Mouse (Mus musculus): ENCODE measurements at regions not wholly inside any gene's neighbourhood (a gene's known extent, or its start where the extent isn't known, plus 50 kb on each side); places are given as distances from the start of the nearest gene placed in this dataset. TPM values are rescaled to one million over a fixed set of nuclear protein-coding genes. Genes with fewer than 3 reads are reported as not detected.

DNA sequence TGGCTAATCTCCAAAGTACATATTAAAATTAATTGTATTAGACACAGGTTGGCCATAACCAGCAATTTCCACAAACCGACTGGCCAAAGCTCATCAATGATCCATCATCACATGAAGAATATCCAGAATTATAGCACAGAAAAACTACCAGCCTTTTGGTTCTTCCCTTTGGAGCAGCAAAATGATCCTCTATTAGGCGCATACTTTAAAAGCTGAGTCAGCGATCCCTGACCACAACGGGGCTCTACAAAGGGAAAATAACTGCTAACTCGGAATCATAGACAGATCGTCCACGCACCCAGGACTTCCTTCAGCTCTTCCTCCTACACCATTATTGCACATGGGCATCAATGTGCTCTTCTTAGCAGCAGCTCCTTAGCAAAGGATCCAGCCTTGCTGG is 85.6 kb upstream of the Paip1 start:
- ATAC-seq (ENCODE audit: low FRiP score) = no peak
- H3K36me3 ChIP-seq = peaks cover 10% of the 10 kb centered on the region
- H3K4me1 ChIP-seq (replicated peaks) = no peaks in the 10 kb centered on the region
- WGBS = 89% methylated on average over 7 of the region's 7 CpGs
- no peak overlapping the region for H3K27ac ChIP-seq
- H3K9ac ChIP-seq = no peak overlapping the region
- no peaks in the 10 kb centered on the region for H3K27me3 ChIP-seq
- H3K4me3 ChIP-seq = no peak overlapping the region
- H3K9me3 ChIP-seq = no peaks in the 10 kb centered on the region
- no peak overlapping the region for H3K4me2 ChIP-seq

DNA sequence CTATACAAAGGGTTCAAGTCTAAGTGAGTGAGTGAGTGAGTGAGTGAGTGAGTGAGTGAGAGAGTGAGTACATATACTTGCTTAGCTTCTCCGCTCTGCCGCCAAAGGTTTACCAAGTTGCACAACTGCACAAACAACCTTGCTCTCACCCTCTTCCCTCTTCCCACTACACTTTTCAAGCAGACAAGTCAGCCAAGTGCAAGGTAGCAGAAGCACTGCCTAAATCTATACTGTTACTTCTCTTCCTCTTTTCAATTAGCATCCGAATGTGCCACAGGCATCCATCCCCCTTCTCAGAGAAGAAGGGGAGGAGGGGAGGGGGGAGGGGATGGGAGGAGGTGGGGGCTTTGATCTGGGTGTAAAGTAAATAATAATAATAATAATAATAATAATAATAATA is 80.4 kb upstream of the Paip1 start:
- Histone ChIP-seq H3K36me3 (peaks cover 15% of the 10 kb centered on the region), H3K9me3 (no peaks in the 10 kb centered on the region), H3K4me2 (no peak overlapping the region), H3K4me1 (replicated peaks) (peaks cover 5% of the 10 kb centered on the region; the same call in 1 of the 2 replicates), H3K27me3 (no peaks in the 10 kb centered on the region), H3K4me3 (no peak overlapping the region), H3K27ac (no peak overlapping the region), H3K9ac (no peak overlapping the region)
- no peak for ATAC-seq (ENCODE audit: low FRiP score)
- WGBS = 97% methylated on average over 3 of the region's 3 CpGs

DNA sequence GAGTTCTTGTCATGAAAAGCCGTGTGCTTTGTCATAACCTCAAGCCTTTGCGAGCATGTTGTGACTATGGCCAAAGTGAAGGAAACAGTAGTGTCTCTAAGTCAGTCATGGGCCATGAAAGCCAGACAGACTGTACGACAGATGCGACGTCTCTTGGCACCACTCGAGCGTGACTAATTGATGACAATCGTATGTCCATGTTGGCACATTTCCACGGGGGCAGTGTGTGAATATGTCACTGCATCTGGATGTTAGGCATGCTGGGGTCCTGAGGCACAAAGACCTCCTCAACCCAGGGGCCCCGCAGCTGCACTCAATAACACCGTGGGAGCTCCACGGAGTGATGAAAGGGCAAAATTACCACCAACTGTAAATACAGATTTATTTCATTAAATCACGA is 77.1 kb upstream of the Paip1 start:
- Histone ChIP-seq H3K9ac (no peak overlapping the region), H3K4me2 (no peak overlapping the region), H3K27ac (no peak overlapping the region), H3K36me3 (peaks cover 46% of the 10 kb centered on the region), H3K27me3 (no peaks in the 10 kb centered on the region), H3K4me3 (no peak overlapping the region), H3K9me3 (no peaks in the 10 kb centered on the region), H3K4me1 (replicated peaks) (peaks cover 5% of the 10 kb centered on the region; the same call in 1 of the 2 replicates)
- WGBS = 43% methylated on average over 13 of the region's 13 CpGs
- ATAC-seq (ENCODE audit: low FRiP score) = peak; percentile 77

DNA sequence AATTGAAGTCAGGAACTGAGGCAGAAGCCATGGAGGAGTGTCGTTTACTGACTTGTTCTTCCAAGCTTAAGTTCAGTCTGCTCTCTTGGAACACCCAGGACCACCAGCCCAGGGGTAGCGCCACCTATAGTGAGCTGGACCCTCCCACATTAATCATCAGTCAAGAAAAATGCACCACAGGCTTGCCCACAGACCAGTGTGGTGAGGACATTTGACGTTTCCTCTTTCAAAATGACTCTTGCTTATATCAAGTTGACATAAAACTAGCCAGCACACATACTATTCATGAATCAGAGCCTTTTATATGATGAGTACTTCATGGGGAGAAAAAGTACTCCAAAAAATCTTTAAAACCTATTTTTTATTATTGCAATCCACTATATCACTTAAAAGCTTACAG is 69.7 kb upstream of the Paip1 start:
- no peak overlapping the region for H3K4me2 ChIP-seq
- no peaks in the 10 kb centered on the region for H3K4me1 ChIP-seq (replicated peaks)
- H3K9ac ChIP-seq = no peak overlapping the region
- H3K4me3 ChIP-seq = no peak overlapping the region
- H3K27me3 ChIP-seq = no peaks in the 10 kb centered on the region
- no peaks in the 10 kb centered on the region for H3K9me3 ChIP-seq
- 83% methylated on average over 3 of the region's 3 CpGs for WGBS
- H3K27ac ChIP-seq = no peak overlapping the region
- ATAC-seq (ENCODE audit: low FRiP score) = no peak
- peaks cover 49% of the 10 kb centered on the region for H3K36me3 ChIP-seq

DNA sequence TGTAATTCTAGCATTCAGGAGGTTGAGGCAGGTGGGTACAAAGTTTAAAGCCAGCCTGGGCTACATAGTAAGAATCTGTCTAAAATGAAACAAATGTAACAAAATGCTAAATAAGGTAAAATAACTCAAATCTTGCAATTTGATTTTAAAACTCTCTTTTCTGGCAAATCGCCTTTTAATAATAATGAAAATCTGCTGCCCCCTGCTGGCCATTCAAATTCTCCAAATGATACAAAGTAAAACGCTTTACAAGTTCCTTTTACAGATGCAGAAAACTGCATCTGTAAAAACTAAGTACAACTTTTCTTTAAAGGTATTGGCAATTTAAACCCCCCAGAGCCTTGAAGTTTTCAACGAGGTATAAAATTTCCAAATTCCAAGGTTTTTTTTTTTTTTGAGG is 65.0 kb upstream of the Paip1 start:
- Histone ChIP-seq H3K4me3 (no peak overlapping the region), H3K27me3 (no peaks in the 10 kb centered on the region), H3K4me2 (no peak overlapping the region), H3K9ac (no peak overlapping the region), H3K27ac (no peak overlapping the region), H3K9me3 (no peaks in the 10 kb centered on the region), H3K36me3 (peaks cover 33% of the 10 kb centered on the region), H3K4me1 (replicated peaks) (no peaks in the 10 kb centered on the region)
- WGBS = 58% methylated on average over 3 of the region's 3 CpGs
- no peak for ATAC-seq (ENCODE audit: low FRiP score)

DNA sequence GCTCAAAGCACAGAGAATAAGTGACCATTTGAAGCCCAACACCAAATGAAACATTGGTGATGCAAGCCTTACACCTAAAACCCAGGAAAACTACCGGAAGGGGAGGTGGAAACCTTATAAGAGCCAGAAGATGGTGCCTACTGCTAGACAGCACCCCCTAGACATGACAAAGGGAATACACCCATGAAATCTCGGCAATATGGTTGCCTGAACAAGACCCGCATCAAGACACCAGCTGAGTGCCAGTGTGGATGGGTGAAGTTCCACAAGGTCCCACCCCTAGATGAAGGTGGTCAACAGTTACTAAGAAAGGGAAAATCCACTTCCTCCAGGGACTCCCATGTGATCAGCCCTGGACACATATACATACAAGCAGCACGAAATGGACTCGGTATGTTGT is 64.2 kb upstream of the Paip1 start:
- 84% methylated on average over 5 of the region's 5 CpGs for WGBS
- H3K36me3 ChIP-seq = peaks cover 38% of the 10 kb centered on the region

DNA sequence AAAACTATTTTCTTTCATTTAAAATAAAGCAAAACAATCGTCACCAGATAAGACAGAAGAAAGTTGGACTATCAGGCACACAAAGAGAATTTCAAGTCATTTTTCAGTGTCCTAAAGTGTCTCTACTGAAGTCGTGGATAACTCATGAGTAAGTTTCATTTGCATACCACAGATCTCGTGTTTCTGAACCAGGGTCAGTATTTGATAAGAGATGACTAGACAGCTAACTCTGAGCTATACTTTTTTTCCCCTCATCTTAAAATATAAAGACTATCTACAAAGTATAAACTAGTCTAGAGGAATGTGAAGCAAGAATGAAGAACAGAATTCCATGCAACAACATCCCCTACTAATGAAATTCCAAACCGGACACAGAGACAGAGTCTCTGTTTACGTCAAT is 60.9 kb upstream of the Paip1 start:
- Histone ChIP-seq H3K4me3 (no peak overlapping the region), H3K9ac (no peak overlapping the region), H3K4me1 (replicated peaks) (no peaks in the 10 kb centered on the region), H3K36me3 (peaks cover 45% of the 10 kb centered on the region), H3K9me3 (no peaks in the 10 kb centered on the region), H3K4me2 (no peak overlapping the region), H3K27ac (no peak overlapping the region), H3K27me3 (no peaks in the 10 kb centered on the region)
- 91% methylated on average over 5 of the region's 5 CpGs for WGBS
- ATAC-seq (ENCODE audit: low FRiP score) = no peak

More for the DNA sequence above, 64.2 kb upstream of the Paip1 start:
- Histone ChIP-seq H3K27me3 (no peaks in the 10 kb centered on the region), H3K27ac (no peak overlapping the region), H3K9ac (no peak overlapping the region), H3K9me3 (no peaks in the 10 kb centered on the region), H3K4me1 (replicated peaks) (no peaks in the 10 kb centered on the region), H3K4me3 (no peak overlapping the region), H3K4me2 (no peak overlapping the region)
- ATAC-seq (ENCODE audit: low FRiP score) = no peak

DNA sequence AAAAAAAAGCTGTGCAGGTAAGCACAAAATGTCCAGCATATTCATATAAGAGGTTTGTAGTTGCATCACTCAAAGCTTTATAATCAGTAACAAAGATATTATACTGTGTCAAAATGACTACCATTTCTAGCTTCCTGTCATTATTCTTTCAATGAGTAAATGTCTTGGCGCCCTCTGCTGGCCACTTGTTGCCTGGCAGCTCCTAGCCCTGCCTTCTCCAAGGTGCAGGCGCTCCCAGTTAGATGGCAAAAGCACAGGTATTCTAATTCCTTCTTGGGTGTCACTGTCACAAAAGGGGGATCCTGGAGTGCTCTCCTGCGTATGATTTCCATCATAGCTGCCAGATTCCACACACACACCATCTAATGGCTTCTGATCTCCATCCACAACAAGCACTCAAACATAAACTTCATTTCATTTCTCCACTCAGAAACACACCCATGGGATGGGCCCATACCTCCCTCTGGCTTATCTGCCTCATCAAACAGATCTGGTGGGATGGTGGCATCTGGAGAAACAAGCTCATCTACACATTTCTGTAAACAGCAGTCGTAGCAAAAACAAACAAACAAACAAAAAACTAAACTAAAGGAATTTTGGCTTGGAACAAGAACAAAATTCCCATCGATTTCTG is 49.9 kb upstream of the Paip1 start:
- Histone ChIP-seq H3K36me3 (peaks cover 26% of the 10 kb centered on the region), H3K9me3 (no peaks in the 10 kb centered on the region), H3K4me1 (replicated peaks) (no peaks in the 10 kb centered on the region), H3K4me3 (no peak overlapping the region), H3K4me2 (no peak overlapping the region), H3K27ac (no peak overlapping the region), H3K9ac (no peak overlapping the region), H3K27me3 (no peaks in the 10 kb centered on the region)
- WGBS = 51% methylated on average over 5 of the region's 5 CpGs
- ATAC-seq (ENCODE audit: low FRiP score) = no peak

Small RNA genes lying in the stretch of these regions (microRNA-seq; reads per million reads assigned to microRNA genes)
- gene Gm44488 = not detected

All from hindbrain, embryonic 13.5 days (tissue).